Mouse (Mus musculus): ENCODE results near the gene Clstn2. TPM values are rescaled to one million over a fixed set of nuclear protein-coding genes. Genes with fewer than 3 reads are reported as not detected.

Gene Clstn2
- polyA plus RNA-seq, 1 experiment from 2014 or later = 1.1 TPM

GRCm38 (mm10) chr9:97746574-97746973, 286.4 kb downstream of the Clstn2 start:
- Histone ChIP-seq H3K9ac (ENCODE audit: low read length) (no peak overlapping the region), H3K36me3 (ENCODE audit: control insufficient read depth, insufficient read depth, low read length) (no peaks in the 10 kb centered on the region), H3K4me2 (ENCODE audit: low read length) (no peak overlapping the region), H3K27me3 (replicated peaks; ENCODE audit: control insufficient read depth, insufficient read depth, low read length) (no peaks in the 10 kb centered on the region), H3K4me3 (ENCODE audit: low read depth, low read length) (no peak overlapping the region), H3K9me3 (ENCODE audit: control insufficient read depth, low read length) (0 out of 2 replicates have a peak, but pooled peaks cover 4% of the 10 kb centered on the region), H3K27ac (ENCODE audit: low read depth) (no peak overlapping the region), H3K4me1 (replicated peaks; ENCODE audit: control insufficient read depth, insufficient read depth, low read length) (no peaks in the 10 kb centered on the region)
- WGBS = 71% methylated on average over 2 of the region's 2 CpGs
- DNase-seq (ENCODE audit: low spot score) = no peak
- ATAC-seq (replicated peaks; ENCODE audit: low FRiP score, low TSS enrichment, low read depth) = no peak

- H3K9me3 ChIP-seq (ENCODE audit: control insufficient read depth, low read length) = no peaks in the 10 kb centered on the region
- H3K4me2 ChIP-seq (ENCODE audit: low read length) = no peak overlapping the region
- no peak overlapping the region for H3K4me3 ChIP-seq (ENCODE audit: low read depth, low read length)
- ATAC-seq (replicated peaks; ENCODE audit: low FRiP score, low TSS enrichment, low read depth) = no peak
- no peak overlapping the region for H3K27ac ChIP-seq (ENCODE audit: low read depth)
- H3K9ac ChIP-seq (ENCODE audit: low read length) = no peak overlapping the region
- DNase-seq (ENCODE audit: low spot score) = no peak
- H3K4me1 ChIP-seq (replicated peaks; ENCODE audit: control insufficient read depth, insufficient read depth, low read length) = no peaks in the 10 kb centered on the region
- no peaks in the 10 kb centered on the region for H3K36me3 ChIP-seq (ENCODE audit: control insufficient read depth, insufficient read depth, low read length)
- H3K27me3 ChIP-seq (replicated peaks; ENCODE audit: control insufficient read depth, insufficient read depth, low read length) = no peaks in the 10 kb centered on the region
- 88% methylated on average over 3 of the region's 3 CpGs for WGBS
These were observed 305.1 kb downstream of the Clstn2 start for GRCm38 (mm10) chr9:97727715-97728486.

GRCm38 (mm10) chr9:97717728-97718127, 315.3 kb downstream of the Clstn2 start:
- ATAC-seq (replicated peaks; ENCODE audit: low FRiP score, low TSS enrichment, low read depth) (no peak), DNase-seq (ENCODE audit: low spot score) (no peak)
- Histone ChIP-seq H3K27me3 (replicated peaks; ENCODE audit: control insufficient read depth, insufficient read depth, low read length) (no peaks in the 10 kb centered on the region), H3K9ac (ENCODE audit: low read length) (no peak overlapping the region), H3K27ac (ENCODE audit: low read depth) (no peak overlapping the region), H3K4me1 (replicated peaks; ENCODE audit: control insufficient read depth, insufficient read depth, low read length) (no peaks in the 10 kb centered on the region), H3K4me2 (ENCODE audit: low read length) (no peak overlapping the region), H3K9me3 (ENCODE audit: control insufficient read depth, low read length) (no peaks in the 10 kb centered on the region), H3K4me3 (ENCODE audit: low read depth, low read length) (no peak overlapping the region), H3K36me3 (ENCODE audit: control insufficient read depth, insufficient read depth, low read length) (no peaks in the 10 kb centered on the region)

GRCm38 (mm10) chr9:97717005-97717404, 316.0 kb downstream of the Clstn2 start:
- DNase-seq (ENCODE audit: low spot score) (no peak), ATAC-seq (replicated peaks; ENCODE audit: low FRiP score, low TSS enrichment, low read depth) (no peak)
- H3K4me1 ChIP-seq (replicated peaks; ENCODE audit: control insufficient read depth, insufficient read depth, low read length) = no peaks in the 10 kb centered on the region
- no peak overlapping the region for H3K4me2 ChIP-seq (ENCODE audit: low read length)
- no peaks in the 10 kb centered on the region for H3K9me3 ChIP-seq (ENCODE audit: control insufficient read depth, low read length)
- no peak overlapping the region for H3K9ac ChIP-seq (ENCODE audit: low read length)
- WGBS = 81% methylated on average over 7 of the region's 7 CpGs
- H3K36me3 ChIP-seq (ENCODE audit: control insufficient read depth, insufficient read depth, low read length) = no peaks in the 10 kb centered on the region
- no peak overlapping the region for H3K27ac ChIP-seq (ENCODE audit: low read depth)
- no peak overlapping the region for H3K4me3 ChIP-seq (ENCODE audit: low read depth, low read length)
- no peaks in the 10 kb centered on the region for H3K27me3 ChIP-seq (replicated peaks; ENCODE audit: control insufficient read depth, insufficient read depth, low read length)

- H3K4me3 ChIP-seq (ENCODE audit: low read depth, low read length) = no peak overlapping the region
- no peaks in the 10 kb centered on the region for H3K27me3 ChIP-seq (replicated peaks; ENCODE audit: control insufficient read depth, insufficient read depth, low read length)
- 86% methylated on average over 3 of the region's 3 CpGs for WGBS
- H3K9ac ChIP-seq (ENCODE audit: low read length) = no peak overlapping the region
- ATAC-seq (replicated peaks; ENCODE audit: low FRiP score, low TSS enrichment, low read depth) (no peak), DNase-seq (ENCODE audit: low spot score) (peak; percentile 16)
- no peak overlapping the region for H3K27ac ChIP-seq (ENCODE audit: low read depth)
- H3K4me2 ChIP-seq (ENCODE audit: low read length) = no peak overlapping the region
- H3K9me3 ChIP-seq (ENCODE audit: control insufficient read depth, low read length) = no peaks in the 10 kb centered on the region
- H3K4me1 ChIP-seq (replicated peaks; ENCODE audit: control insufficient read depth, insufficient read depth, low read length) = no peaks in the 10 kb centered on the region
- H3K36me3 ChIP-seq (ENCODE audit: control insufficient read depth, insufficient read depth, low read length) = no peaks in the 10 kb centered on the region
These were observed 320.1 kb downstream of the Clstn2 start for GRCm38 (mm10) chr9:97712888-97713287.

GRCm38 (mm10) chr9:97703901-97704503, 329.0 kb downstream of the Clstn2 start:
- Histone ChIP-seq H3K36me3 (ENCODE audit: control insufficient read depth, insufficient read depth, low read length) (no peaks in the 10 kb centered on the region), H3K4me1 (replicated peaks; ENCODE audit: control insufficient read depth, insufficient read depth, low read length) (no peaks in the 10 kb centered on the region), H3K9me3 (ENCODE audit: control insufficient read depth, low read length) (no peaks in the 10 kb centered on the region), H3K9ac (ENCODE audit: low read length) (no peak overlapping the region), H3K4me3 (ENCODE audit: low read depth, low read length) (no peak overlapping the region), H3K27me3 (replicated peaks; ENCODE audit: control insufficient read depth, insufficient read depth, low read length) (no peaks in the 10 kb centered on the region), H3K27ac (ENCODE audit: low read depth) (no peak overlapping the region), H3K4me2 (ENCODE audit: low read length) (no peak overlapping the region)
- 86% methylated on average over 4 of the region's 4 CpGs for WGBS
- ATAC-seq (replicated peaks; ENCODE audit: low FRiP score, low TSS enrichment, low read depth) = no peak
- no peak for DNase-seq (ENCODE audit: low spot score)

- Histone ChIP-seq H3K27me3 (replicated peaks; ENCODE audit: control insufficient read depth, insufficient read depth, low read length) (no peaks in the 10 kb centered on the region), H3K27ac (ENCODE audit: low read depth) (no peak overlapping the region), H3K9me3 (ENCODE audit: control insufficient read depth, low read length) (no peaks in the 10 kb centered on the region), H3K4me3 (ENCODE audit: low read depth, low read length) (no peak overlapping the region), H3K4me2 (ENCODE audit: low read length) (no peak overlapping the region), H3K36me3 (ENCODE audit: control insufficient read depth, insufficient read depth, low read length) (no peaks in the 10 kb centered on the region), H3K4me1 (replicated peaks; ENCODE audit: control insufficient read depth, insufficient read depth, low read length) (no peaks in the 10 kb centered on the region), H3K9ac (ENCODE audit: low read length) (no peak overlapping the region)
- ATAC-seq (replicated peaks; ENCODE audit: low FRiP score, low TSS enrichment, low read depth) (no peak), DNase-seq (ENCODE audit: low spot score) (no peak)
- WGBS = 67% methylated on average over 2 of the region's 2 CpGs
These were observed 330.0 kb downstream of the Clstn2 start for GRCm38 (mm10) chr9:97702989-97703388.

- DNase-seq (ENCODE audit: low spot score) (no peak), ATAC-seq (replicated peaks; ENCODE audit: low FRiP score, low TSS enrichment, low read depth) (no peak)
- Histone ChIP-seq H3K9me3 (ENCODE audit: control insufficient read depth, low read length) (no peaks in the 10 kb centered on the region), H3K4me2 (ENCODE audit: low read length) (no peak overlapping the region), H3K27ac (ENCODE audit: low read depth) (no peak overlapping the region), H3K9ac (ENCODE audit: low read length) (no peak overlapping the region), H3K27me3 (replicated peaks; ENCODE audit: control insufficient read depth, insufficient read depth, low read length) (no peaks in the 10 kb centered on the region), H3K4me1 (replicated peaks; ENCODE audit: control insufficient read depth, insufficient read depth, low read length) (no peaks in the 10 kb centered on the region), H3K4me3 (ENCODE audit: low read depth, low read length) (no peak overlapping the region), H3K36me3 (ENCODE audit: control insufficient read depth, insufficient read depth, low read length) (no peaks in the 10 kb centered on the region)
- WGBS = 86% methylated on average over 3 of the region's 3 CpGs
These were observed 333.0 kb downstream of the Clstn2 start for GRCm38 (mm10) chr9:97699983-97700382.

- ATAC-seq (replicated peaks; ENCODE audit: low FRiP score, low TSS enrichment, low read depth) = no peak
- no peak overlapping the region for H3K4me2 ChIP-seq (ENCODE audit: low read length)
- no peak overlapping the region for H3K27ac ChIP-seq (ENCODE audit: low read depth)
These were observed 334.0 kb downstream of the Clstn2 start for GRCm38 (mm10) chr9:97699020-97699419.

More at GRCm38 (mm10) chr9:97699020-97699419, 334.0 kb downstream of the Clstn2 start:
- WGBS = 86% methylated on average over 2 of the region's 2 CpGs
- Histone ChIP-seq H3K4me3 (ENCODE audit: low read depth, low read length) (no peak overlapping the region), H3K9me3 (ENCODE audit: control insufficient read depth, low read length) (no peaks in the 10 kb centered on the region), H3K36me3 (ENCODE audit: control insufficient read depth, insufficient read depth, low read length) (no peaks in the 10 kb centered on the region), H3K9ac (ENCODE audit: low read length) (no peak overlapping the region), H3K4me1 (replicated peaks; ENCODE audit: control insufficient read depth, insufficient read depth, low read length) (no peaks in the 10 kb centered on the region), H3K27me3 (replicated peaks; ENCODE audit: control insufficient read depth, insufficient read depth, low read length) (no peaks in the 10 kb centered on the region)
- DNase-seq (ENCODE audit: low spot score) = no peak
